Mouse (Mus musculus): ENCODE data around the gene Gm20388.

The Gm20388 gene

DNA sequence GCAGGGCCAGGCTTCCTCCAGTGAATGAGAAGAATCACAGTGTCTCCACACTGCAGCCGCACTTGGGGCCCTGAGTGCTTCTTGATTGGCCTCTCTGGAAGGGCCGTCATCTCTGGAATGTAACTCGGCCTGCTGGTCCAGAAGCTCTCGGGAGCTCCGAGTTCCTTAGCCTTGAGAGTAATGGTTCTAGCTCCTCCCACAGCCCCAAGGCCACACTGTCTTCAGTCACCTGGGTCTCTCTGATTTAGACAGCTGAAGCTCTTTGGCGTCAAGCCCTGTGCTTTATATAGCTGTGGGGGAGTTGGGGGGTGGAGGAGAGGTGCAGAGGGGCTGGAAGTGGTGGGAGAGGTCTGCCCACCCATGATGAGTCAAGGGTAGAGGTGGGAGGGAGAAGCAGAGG lies 2626.4 kb downstream of the Gm20388 start:
- peak; percentile 78 for DNase-seq

- no peak for DNase-seq
These were observed 2627.2 kb downstream of the Gm20388 start for GRCm38 (mm10) chr8:122537812-122538211.

DNA sequence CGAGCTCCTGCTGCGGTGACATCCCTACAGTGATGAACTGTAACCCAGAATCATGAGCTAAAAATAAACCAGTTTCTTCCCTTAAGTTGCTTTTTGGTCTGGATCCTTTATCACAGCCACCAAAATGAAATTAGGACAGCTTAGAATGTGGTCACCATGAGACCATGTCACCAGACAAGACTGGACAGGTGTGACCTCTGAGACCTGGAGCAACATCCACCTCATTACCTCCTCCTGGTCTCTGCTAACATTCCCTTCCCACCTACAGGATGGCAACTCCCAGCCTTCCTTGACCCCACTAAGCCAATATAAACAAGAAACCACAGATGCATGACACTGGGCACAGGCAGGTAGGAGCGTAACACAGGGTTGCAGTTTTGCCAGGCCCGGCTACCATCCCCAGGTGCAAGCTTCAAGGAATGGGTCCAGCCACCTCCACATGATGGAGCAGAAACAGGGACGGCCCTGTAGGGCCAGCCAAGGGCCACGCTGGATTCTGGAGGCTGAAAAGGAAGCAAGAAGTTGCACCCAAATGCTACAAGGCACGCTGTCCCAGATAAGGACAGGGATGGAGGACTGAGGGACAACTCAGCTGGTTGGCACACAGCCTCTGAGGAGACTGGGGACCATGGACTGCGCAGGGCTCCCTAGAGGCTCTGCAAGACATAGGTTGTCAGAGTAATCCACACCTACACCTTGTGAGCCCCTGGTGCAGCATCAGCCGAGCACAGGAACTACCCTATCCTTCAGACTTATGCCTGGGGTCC lies 2627.9 kb downstream of the Gm20388 start:
- no peak for DNase-seq

DNA sequence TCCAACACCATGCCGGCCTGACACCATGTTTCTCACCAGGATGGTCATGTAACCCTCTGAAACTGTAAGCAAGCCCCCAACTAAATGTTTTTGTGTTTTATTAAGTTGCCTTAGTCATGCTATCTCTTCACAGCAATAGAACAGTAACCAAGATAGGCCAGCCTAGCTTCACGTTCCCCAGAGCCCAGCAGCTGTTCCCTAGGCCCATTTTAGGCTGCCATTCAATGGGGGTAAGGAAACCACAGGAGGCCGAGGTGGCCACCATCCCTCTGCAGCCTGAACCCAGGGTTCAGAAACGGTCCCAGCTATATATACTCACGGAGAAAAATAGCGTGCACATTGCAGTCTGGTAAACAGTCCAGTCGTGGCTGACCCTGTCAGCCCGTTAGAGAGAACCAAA lies 2633.5 kb downstream of the Gm20388 start:
- DNase-seq = no peak

DNA sequence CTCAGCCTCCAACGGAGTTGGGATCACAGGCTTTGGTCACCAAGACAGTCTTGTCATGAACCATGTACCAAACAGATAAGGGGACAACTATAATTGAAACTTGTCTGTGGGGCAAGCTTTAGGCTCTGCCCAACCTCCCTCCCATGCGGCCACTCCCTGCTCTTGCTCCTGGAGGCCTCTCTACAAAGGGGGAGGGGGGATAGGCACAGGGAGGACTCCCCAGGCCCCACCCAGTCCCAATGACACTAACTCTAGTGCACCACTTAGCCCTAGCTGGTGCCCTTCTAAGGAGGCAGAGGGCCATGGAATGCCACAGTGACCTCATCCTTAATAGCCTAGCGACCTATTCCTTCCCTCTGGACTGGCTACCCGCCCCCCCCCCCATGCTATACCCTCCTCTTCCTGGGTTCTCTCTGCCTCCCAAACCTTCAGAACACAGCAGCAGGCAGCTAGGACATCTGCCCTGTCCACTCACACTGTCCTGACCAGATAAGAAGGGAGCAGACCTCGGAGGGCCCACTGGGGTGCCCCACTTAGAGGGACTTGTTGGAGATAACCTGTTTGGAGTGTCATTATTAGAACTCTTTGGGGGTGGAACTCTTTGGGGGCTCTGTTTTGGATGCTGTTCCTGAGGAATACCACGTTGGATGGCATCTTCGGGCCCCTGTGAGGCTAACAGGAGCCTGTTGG lies 2635.6 kb downstream of the Gm20388 start:
- no peak for DNase-seq

DNA sequence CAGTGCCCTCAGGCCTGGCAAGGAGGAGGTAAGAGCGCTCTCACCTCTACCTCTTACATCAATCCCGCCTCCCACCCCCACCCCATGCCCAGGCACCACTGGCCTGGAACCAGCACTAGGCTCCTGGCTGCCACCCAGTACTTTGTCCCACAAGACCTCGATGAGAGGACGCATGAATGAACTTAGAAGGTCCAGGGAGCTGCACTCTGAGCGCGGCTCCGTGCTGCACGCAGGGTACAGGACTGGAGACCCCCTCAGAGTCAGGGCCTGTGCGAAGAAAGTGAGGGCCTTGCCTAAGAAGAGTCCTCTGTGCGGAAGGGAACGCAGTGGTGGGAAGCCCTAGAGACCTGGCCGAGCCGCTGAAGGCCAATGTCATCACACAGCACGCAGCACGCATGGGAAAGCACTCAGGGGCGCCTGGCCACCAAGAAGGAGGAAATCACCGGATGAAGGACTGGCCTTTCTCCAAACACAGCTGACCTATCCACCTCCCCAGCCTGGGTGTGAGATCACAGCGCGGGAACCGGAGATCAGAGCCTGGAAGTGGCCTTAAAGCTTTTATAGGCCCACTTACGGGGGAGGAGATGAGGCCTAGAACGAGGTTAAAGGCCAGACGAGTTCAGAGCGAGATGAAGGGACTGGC lies 2636.3 kb downstream of the Gm20388 start:
- peak; percentile 66 for DNase-seq

DNA sequence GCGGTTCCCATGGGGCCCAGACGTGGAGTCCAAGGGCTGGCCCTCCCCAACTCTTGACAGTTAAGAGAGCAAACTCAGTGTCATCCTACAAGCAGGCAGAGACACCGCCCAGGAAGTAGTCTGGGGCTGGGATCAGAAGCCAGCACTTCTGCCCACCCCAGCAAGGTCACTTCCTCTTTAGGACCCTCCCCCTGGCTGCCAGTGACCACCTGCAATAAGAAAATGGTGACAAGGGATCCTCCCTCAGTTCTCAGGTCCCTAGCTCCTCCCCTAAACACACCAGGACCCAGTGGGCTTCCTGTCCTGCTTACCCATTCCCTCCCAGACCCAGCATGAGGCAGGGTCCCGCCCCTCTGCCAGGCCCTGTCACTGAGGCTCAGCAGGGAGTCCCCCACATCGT lies 2637.2 kb downstream of the Gm20388 start:
- peak; percentile 45 for DNase-seq

GRCm38 (mm10) chr8:122548331-122548730 lies 2637.7 kb downstream of the Gm20388 start:
- no peak for DNase-seq

DNA sequence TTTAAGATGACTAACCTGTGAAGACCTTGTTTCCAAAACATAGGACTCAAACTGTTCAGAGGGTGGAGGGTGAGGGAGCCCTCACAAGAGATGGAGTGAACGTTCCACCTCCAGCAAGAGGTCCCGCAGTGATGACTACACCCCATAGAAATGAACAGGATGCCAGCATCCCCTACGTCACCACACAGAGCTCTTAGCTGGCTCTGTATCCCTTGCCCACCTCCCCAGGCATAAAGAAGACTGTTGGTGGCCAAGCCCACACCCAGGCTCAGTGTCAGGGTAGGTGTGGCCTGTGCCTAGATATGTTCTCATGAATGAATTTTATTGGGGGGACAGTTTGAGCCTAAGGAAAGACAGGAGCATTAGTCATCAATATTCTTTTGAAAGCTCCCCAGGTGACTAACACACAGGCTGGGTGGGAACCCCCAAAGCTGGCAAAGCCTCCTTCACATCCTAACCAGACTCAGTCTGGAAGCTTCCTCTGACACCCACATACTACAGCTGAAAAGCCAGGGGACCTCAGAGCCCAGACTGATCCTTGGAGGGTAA lies 2638.3 kb downstream of the Gm20388 start:
- DNase-seq = no peak

- peak; percentile 64 for DNase-seq
These were observed 2639.8 kb downstream of the Gm20388 start for GRCm38 (mm10) chr8:122550234-122550994.

DNA sequence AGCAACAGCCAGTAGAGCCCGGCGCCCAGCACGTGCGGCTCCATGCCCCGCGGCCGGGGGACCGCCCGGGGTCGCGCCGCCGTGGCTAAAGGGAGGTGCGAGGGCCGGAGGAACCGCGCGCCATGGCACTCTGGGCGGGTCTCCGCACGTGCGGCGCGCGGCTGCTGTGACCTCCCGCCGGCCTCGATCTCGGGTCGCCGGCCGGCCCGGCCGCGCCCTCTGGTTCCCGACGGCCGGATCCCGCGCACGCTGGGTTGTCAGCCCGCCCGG lies 2640.3 kb downstream of the Gm20388 start:
- DNase-seq = no peak

- DNase-seq = peak; percentile 98
These were observed 2640.8 kb downstream of the Gm20388 start, which contains the start of gene Piezo1 for GRCm38 (mm10) chr8:122551265-122552051. Piezo1 (minus strand) TSS chr8:122551329.

GRCm38 (mm10) chr8:122554786-122555185 lies 2644.1 kb downstream of the Gm20388 start:
- no peak for DNase-seq

DNA sequence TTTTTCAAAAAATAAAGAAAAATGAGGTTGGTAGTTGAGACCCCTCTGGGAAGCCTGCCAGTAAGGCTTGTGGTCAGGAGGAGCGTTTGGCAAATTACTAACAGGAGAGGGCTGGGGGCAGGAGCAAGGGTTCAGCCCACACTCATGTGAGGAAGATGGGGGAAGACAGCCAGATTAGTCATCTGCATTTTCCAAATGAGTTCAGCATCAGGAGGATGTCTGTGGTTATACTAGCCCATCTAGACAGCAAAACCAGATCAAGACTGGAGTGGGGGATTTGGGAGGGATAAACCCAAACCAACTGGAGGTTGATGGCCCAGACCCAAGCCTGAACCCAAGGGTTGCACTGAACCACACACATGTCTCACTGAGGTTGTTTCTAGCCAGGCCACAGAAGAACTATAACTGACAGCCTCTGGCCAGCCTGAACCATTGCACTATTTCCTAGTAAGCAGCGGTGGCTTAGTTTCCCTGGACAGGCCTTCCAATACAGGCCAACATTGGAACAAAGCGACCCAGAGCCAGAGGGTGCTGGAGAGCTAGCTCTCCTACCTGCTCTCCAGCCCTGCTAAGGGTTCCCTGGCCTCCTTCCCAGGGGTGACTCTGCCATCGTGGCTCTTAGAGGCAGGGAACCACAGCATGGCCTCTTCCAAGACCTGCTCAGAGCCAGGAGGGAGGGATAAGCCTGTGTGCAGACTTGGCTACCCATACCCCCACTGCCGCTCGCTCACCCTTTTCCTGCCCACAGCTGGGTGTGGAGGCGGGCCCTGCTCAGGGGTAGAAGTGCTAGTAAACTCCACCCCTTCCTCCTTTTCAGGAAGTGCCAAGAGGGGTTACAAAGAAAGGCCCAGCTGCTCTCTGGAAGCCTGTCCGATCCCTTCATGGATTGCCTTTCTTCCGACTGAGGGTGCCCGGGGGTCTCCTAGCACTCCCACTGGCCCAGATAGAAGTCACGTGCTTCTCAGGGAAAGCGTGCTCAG lies 2645.7 kb downstream of the Gm20388 start:
- peak; percentile 70 for DNase-seq

- DNase-seq = no peak
These were observed 2646.8 kb downstream of the Gm20388 start for GRCm38 (mm10) chr8:122557248-122558038.

- DNase-seq = peak; percentile 46
These were observed 2648.2 kb downstream of the Gm20388 start for GRCm38 (mm10) chr8:122558671-122559349.

- DNase-seq = no peak
These were observed 2650.6 kb downstream of the Gm20388 start for GRCm38 (mm10) chr8:122561199-122561598.

- DNase-seq = no peak
These were observed 2654.0 kb downstream of the Gm20388 start for GRCm38 (mm10) chr8:122564363-122565352.
